16 mouse cellular contexts compared by ENCODE assay signal in the genomic region with DNA sequence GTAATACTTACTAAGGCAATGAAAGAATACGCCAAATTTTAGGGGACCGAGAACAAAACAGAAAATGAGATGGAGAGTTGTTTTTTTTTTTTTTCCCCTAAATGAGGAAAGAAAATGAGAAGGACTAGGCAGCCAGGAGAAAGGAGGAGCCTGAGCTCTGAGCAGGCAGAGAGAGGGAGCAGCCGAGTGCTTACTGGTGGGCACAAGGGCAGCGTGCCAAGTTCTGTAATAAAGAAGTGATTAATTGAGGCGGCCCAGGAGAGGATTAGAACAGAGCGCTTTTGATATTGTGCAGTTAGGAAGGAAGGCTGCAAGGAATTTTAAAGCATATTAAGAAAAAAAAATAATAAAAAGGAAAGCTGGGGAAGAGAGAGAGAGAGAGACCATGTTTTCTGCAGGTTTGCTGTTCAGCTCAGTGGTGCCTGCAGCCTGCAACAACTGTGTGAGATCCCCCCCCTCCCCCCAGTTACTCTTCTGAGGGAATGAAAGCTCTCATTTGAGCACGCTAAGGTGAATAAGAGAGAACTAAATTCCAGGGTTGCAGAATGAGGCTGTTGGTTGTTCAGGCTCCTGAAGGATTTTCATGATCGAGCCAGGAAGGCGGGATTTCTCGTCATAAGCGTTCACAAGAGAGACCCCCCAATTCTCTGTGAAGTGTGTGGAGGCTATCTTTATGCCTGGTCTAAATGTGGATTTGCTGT. TPM values are rescaled to one million over a fixed set of nuclear protein-coding genes. Genes with fewer than 3 reads are reported as not detected.
DNase-seq lines count a peak whose midpoint lies in the region; ATAC-seq and TF ChIP-seq lines count a peak whose summit lies in the region.
"Had no signal": no experiment of that assay in that cellular context is flagged by ENCODE, and none has a peak within 500 bp of the region (broad histone marks: within the 10 kb centered on the region; RNA-seq: fewer than 3 reads in every experiment).

No protein-coding gene starts in this region.

- 0 out of 2 replicates have a peak, but pooled peaks cover 5% of the 10 kb centered on the region for H3K9me3 ChIP-seq in forebrain, embryonic 13.5 days (replicated peaks)
- no peaks in the 10 kb centered on the region for H3K9me3 ChIP-seq in neural tube, embryonic 13.5 days
- H3K9me3 ChIP-seq: kidney, embryonic 15.5 days; liver, embryonic 12.5 days had no signal

- peak; percentile 63 to 65 for DNase-seq in left cerebral cortex, postnatal 10 days (ENCODE audit: extremely low spot score in 1 of 2, low spot score in 2 of 2)
- no peak for DNase-seq in left cerebral cortex, adult 18-20 months (ENCODE audit: low spot score in 2 of 2)
- peak in 1 of 2 experiments; percentile 75 for DNase-seq in layer of hippocampus, adult 2 months (ENCODE audit: low spot score in 2 of 2)
- DNase-seq in spleen, postnatal 14 days (ENCODE audit: low spot score in 2 of 2), result no peak
- DNase-seq in heart, adult 2 months, result no peak
- DNase-seq in testis, postnatal 14 days (ENCODE audit: low spot score), result no peak
- DNase-seq: cerebellum, adult 11 months; gastrocnemius, adult 2 months; thymus, postnatal 36 days had no signal

- H3K27ac ChIP-seq in forebrain, embryonic 13.5 days, result peak overlapping the region; percentile 84
- peak overlapping the region; percentile 72 for H3K27ac ChIP-seq in layer of hippocampus, adult 2 months
- H3K27ac ChIP-seq in neural tube, embryonic 13.5 days (replicated peaks), result peak overlapping the region; percentile 35; the same call in 1 of the 2 replicates
- H3K27ac ChIP-seq in heart, adult 2 months, result no peak overlapping the region
- H3K27ac ChIP-seq: gastrocnemius, adult 2 months; kidney, embryonic 15.5 days; liver, embryonic 12.5 days had no signal

- H3K9ac ChIP-seq in forebrain, embryonic 13.5 days, result no peak overlapping the region
- no peak overlapping the region for H3K9ac ChIP-seq in neural tube, embryonic 13.5 days
- H3K9ac ChIP-seq in heart, adult 2 months (ENCODE audit: low read depth, low read length), result no peak overlapping the region
- H3K9ac ChIP-seq: kidney, embryonic 15.5 days; liver, embryonic 12.5 days had no signal

- H3K27me3 ChIP-seq in forebrain, embryonic 13.5 days, result peaks cover 51% of the 10 kb centered on the region
- H3K27me3 ChIP-seq in neural tube, embryonic 13.5 days, result peaks cover 85% of the 10 kb centered on the region
- no peaks in the 10 kb centered on the region; the same call in 1 of the 2 replicates for H3K27me3 ChIP-seq in heart, adult 2 months (ENCODE audit: control insufficient read depth, insufficient read depth, low read length)

- peaks cover 78% of the 10 kb centered on the region for H3K4me1 ChIP-seq in forebrain, embryonic 13.5 days
- H3K4me1 ChIP-seq in neural tube, embryonic 13.5 days (replicated peaks), result peaks cover 41% of the 10 kb centered on the region
- H3K4me1 ChIP-seq in heart, adult 2 months (ENCODE audit: control insufficient read depth, insufficient read depth, low read length), result no peaks in the 10 kb centered on the region
- H3K4me1 ChIP-seq: liver, embryonic 12.5 days had no signal

- H3K4me2 ChIP-seq in forebrain, embryonic 13.5 days, result peak overlapping the region; percentile 31
- H3K4me2 ChIP-seq in neural tube, embryonic 13.5 days, result no peak overlapping the region
- H3K4me2 ChIP-seq: kidney, embryonic 15.5 days; liver, embryonic 12.5 days had no signal

- H3K4me3 ChIP-seq in forebrain, embryonic 13.5 days, result no peak overlapping the region
- no peak overlapping the region for H3K4me3 ChIP-seq in layer of hippocampus, adult 2 months
- no peak overlapping the region for H3K4me3 ChIP-seq in neural tube, embryonic 13.5 days
- no peak overlapping the region for H3K4me3 ChIP-seq in heart, adult 2 months
- H3K4me3 ChIP-seq: gastrocnemius, adult 2 months; kidney, embryonic 15.5 days; liver, embryonic 12.5 days had no signal

- no peak for TF ChIP-seq EP300 in heart, adult 2 months (IDR thresholded peaks at IDR 0.05; ENCODE audit: insufficient read depth, low read depth, low read length)

- TF ChIP-seq POLR2A in heart, adult 2 months (IDR thresholded peaks at IDR 0.05; ENCODE audit: insufficient read depth, low read depth, low read length), result no peak

- intact Hi-C loops in left cerebral cortex, postnatal 10 days (cut with DNase I), result loop anchor here (5.0 kb wide), 1 partner anchor 67 kb away; no protein-coding TSS in a partner anchor
- intact Hi-C loops in heart, adult 2 months (cut with DNase I), result no loop called here

- peak; percentile 85 for ATAC-seq in forebrain, embryonic 13.5 days
- peak; percentile 78 for ATAC-seq in neural tube, embryonic 13.5 days (ENCODE audit: low read depth)
- ATAC-seq: liver, embryonic 12.5 days had no signal

- no peaks in the 10 kb centered on the region for H3K79me2 ChIP-seq in heart, adult 2 months (replicated peaks; ENCODE audit: control insufficient read depth, insufficient read depth, low read length)

- H3K36me3 ChIP-seq in forebrain, embryonic 13.5 days (ENCODE audit: poor library complexity, severe bottlenecking), result no peaks in the 10 kb centered on the region
- H3K36me3 ChIP-seq in neural tube, embryonic 13.5 days, result no peaks in the 10 kb centered on the region
- no peaks in the 10 kb centered on the region for H3K36me3 ChIP-seq in heart, adult 2 months (ENCODE audit: control insufficient read depth, insufficient read depth, low read length)
- H3K36me3 ChIP-seq: kidney, embryonic 15.5 days; liver, embryonic 12.5 days had no signal

- no peak for TF ChIP-seq CTCF in layer of hippocampus, adult 2 months (conservative IDR thresholded peaks at IDR 0.05)
- TF ChIP-seq CTCF in heart, adult 2 months (IDR thresholded peaks at IDR 0.05), result no peak

- WGBS in forebrain, embryonic 13.5 days, result 11% methylated on average over 11 of the region's 11 CpGs
- 36% methylated on average over 11 of the region's 11 CpGs for WGBS in neural tube, embryonic 13.5 days
- WGBS in heart, adult 2 months, result 70% methylated on average over 11 of the region's 11 CpGs

RNA-seq across cellular contexts. Expression of gene A230072I06Rik, which starts 41.3 kb away (rescaled TPM):
- not detected for total RNA-seq in left cerebral cortex, postnatal 10 days (2021)
- total RNA-seq in left cerebral cortex, adult 18-20 months (2021), result not detected
- 0.21 and 0.28 TPM in 2 replicates for polyA plus RNA-seq in forebrain, embryonic 13.5 days (2015; fragmentation: Nextera tagmentation; extraction: Ambion mirVana)
- total RNA-seq in layer of hippocampus, adult 2 months (2021), result not detected
- not detected in 2 replicates for polyA plus RNA-seq in neural tube, embryonic 13.5 days (2015; fragmentation: Nextera tagmentation; extraction: Ambion mirVana)
- not detected for total RNA-seq in heart, adult 2 months (2021)
- polyA plus RNA-seq in heart, adult 2 months (2012; rRNA removed), result not detected in 2 replicates
- total RNA-seq: gastrocnemius, adult 2 months; megakaryocyte, adult 5-6 weeks had no signal
- polyA plus RNA-seq: embryonic facial prominence, embryonic 11.5 days; heart, postnatal 0 days; kidney, embryonic 15.5 days; liver, embryonic 12.5 days had no signal

Comparison
In these comparisons a context has a peak if more than half of its experiments do, and no peak if none do; other contexts are left out.
1. DNase-seq: peak in left cerebral cortex, postnatal 10 days (2 of 2); none in left cerebral cortex, adult 18-20 months (0 of 2), spleen, postnatal 14 days (0 of 2), heart, adult 2 months (0 of 2) and testis, postnatal 14 days (single experiment).